Mouse (Mus musculus): ENCODE data around the gene Nt5m.

DNA sequence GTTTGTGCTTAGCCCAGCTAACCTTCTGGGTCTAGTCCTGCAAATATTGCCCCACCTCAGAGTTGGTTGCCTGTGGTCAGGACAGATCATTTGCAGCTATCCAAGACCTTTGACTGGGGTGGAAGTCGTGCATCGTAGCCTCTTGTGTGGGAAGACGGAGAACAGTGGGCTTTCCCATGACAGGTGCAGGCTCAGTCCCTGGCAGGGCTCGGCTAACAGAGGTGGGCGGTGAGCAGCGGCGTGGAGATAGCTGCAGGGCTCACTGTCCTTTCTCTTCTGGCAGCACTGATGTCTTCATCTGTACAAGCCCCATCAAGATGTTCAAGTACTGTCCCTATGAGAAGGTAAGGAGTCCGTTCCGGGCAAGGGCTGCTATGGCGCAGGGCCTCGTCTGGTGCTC is 21.2 kb downstream of the Nt5m start:
- no peak for TF ChIP-seq CTCF (IDR thresholded peaks at IDR 0.05; ENCODE audit: low read depth)
- no peak for TF ChIP-seq EP300 (IDR thresholded peaks at IDR 0.05; ENCODE audit: low read depth)

All from liver, embryonic 14.5 days (tissue).